Mouse (Mus musculus) limb, embryonic 14.5 days (tissue): ENCODE results near the gene Mt2. TPM values are rescaled to one million over a fixed set of nuclear protein-coding genes. Genes with fewer than 3 reads are reported as not detected.
A peak's percentile ranks its signal among the peaks of the same experiment; 100 is the strongest.

Source experiments
- ATAC-seq: fragments of 200-750 bp; cut with Nextera tagmentation; 2 replicates; pipeline ENCODE4 v1.8.0; 2017; ENCODE audit warnings: low read depth, moderate number of reproducible peaks, moderate TSS enrichment; ENCODE audit not compliant: low FRiP score
- DNase-seq: peaks from one replicate; pipeline ENCODE4 v3.0.0-alpha.2; 2015; ENCODE audit warnings: low spot score
- H3K27ac ChIP-seq: fragments of 300-500 bp; sonication (generic); replicated peaks from 2 replicates; pipeline ENCODE4 v1.5.1; 2014; ENCODE audit warnings: low read depth, mild to moderate bottlenecking, low read length, moderate library complexity, mixed read lengths
- H3K27me3 ChIP-seq: fragments of 300-500 bp; sonication (generic); 2 replicates; pipeline ENCODE4 v1.6.1; 2014; ENCODE audit warnings: low read length, mixed read lengths; ENCODE audit not compliant: control insufficient read depth, insufficient read depth
- H3K36me3 ChIP-seq: fragments of 300-500 bp; sonication (generic); 2 replicates; pipeline ENCODE4 v1.6.1; 2014; ENCODE audit warnings: mild to moderate bottlenecking, low read length, moderate library complexity, mixed read lengths; ENCODE audit not compliant: control insufficient read depth, insufficient read depth
- H3K4me1 ChIP-seq: fragments of 300-500 bp; sonication (generic); 2 replicates; pipeline ENCODE4 v1.6.1; 2014; ENCODE audit warnings: antibody characterized with exemption, low read length, mixed read lengths; ENCODE audit not compliant: control insufficient read depth, insufficient read depth
- H3K4me2 ChIP-seq: fragments of 300-500 bp; sonication (generic); replicated peaks from 2 replicates; pipeline ENCODE4 v1.6.1; 2014; ENCODE audit warnings: low read depth, mild to moderate bottlenecking, low read length, moderate library complexity; ENCODE audit not compliant: severe bottlenecking
- H3K4me3 ChIP-seq: fragments of 300-500 bp; sonication (generic); replicated peaks from 2 replicates; pipeline ENCODE4 v1.5.1; 2014; ENCODE audit warnings: low read length
- H3K9ac ChIP-seq: fragments of 300-500 bp; sonication (generic); 2 replicates; pipeline ENCODE4 v1.6.1; 2014; ENCODE audit warnings: mild to moderate bottlenecking, low read depth, low read length, moderate library complexity; ENCODE audit not compliant: severe bottlenecking
- H3K9me3 ChIP-seq: fragments of 300-500 bp; sonication (generic); 2 replicates; pipeline ENCODE4 v1.6.1; 2016; ENCODE audit warnings: low read length; ENCODE audit not compliant: control insufficient read depth
- POLR2A ChIP-seq: fragments of 200-500 bp; IDR thresholded peaks from 2 replicates; pipeline ENCODE4 v1.8.0; 2012; ENCODE audit warnings: inconsistent platforms, mild to moderate bottlenecking, moderate library complexity, borderline replicate concordance; ENCODE audit not compliant: insufficient read depth, insufficient read length; ENCODE audit errors: extremely low read depth
- WGBS: fragments of 180-500 bp; shearing (Covaris S2); extraction: QIAGEN DNeasy Blood & Tissue Kit; methylation state at CpG from one replicate; pipeline ENCODE4 v1.1.7; 2014; 5-methylcytosine and 5-hydroxymethylcytosine counted together
- polyA plus RNA-seq, 2 experiments: library from polyadenylated mRNA; depleted of rRNA in 1 of 2; stranded (reverse) in 1 of 2; unstranded in 1 of 2; fragments of >200 nt; fragmentation: Nextera tagmentation in 1 of 2; extraction: Ambion mirVana in 1 of 2; gene quantifications; 2 replicates each; pipeline versions ENCODE4 v1.2.1 to v1.2.3; 2012 to 2014

Mt2 gene
- polyA plus RNA-seq, 2 experiments, result 48.1 to 51.6 TPM

DNA sequence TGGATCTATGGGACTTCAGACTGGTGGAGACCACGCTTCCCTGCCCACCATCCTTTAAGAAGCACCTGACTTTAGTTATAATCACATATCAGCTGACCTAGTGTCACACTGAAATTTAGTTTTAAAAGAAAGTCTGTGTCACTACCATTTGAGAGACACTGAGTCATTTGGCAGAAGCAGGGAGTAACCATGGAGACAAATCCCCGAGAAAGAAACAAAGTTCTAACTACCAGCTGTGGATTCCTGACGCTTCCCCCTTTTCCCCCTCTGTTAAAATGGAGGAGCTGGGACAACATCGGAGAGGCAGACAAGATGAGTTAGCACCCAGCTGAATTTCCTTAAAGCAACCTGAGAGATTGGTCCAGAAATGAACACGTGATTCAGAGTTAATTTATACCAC lies 24.2 kb upstream of the Mt2 start:
- TF ChIP-seq POLR2A, result no peak
- no peaks in the 10 kb centered on the region for H3K9me3 ChIP-seq
- DNase-seq (no peak), ATAC-seq (no peak)
- H3K27me3 ChIP-seq, result 0 out of 2 replicates have a peak, but pooled peaks cover under 1% of the 10 kb centered on the region
- H3K27ac ChIP-seq, result no peak overlapping the region
- WGBS, result 41% methylated on average over 5 of the region's 5 CpGs
- no peak overlapping the region for H3K4me3 ChIP-seq
- no peak overlapping the region for H3K9ac ChIP-seq
- no peaks in the 10 kb centered on the region for H3K36me3 ChIP-seq
- no peak overlapping the region for H3K4me2 ChIP-seq
- H3K4me1 ChIP-seq, result 0 out of 2 replicates have a peak, but pooled peaks cover 10% of the 10 kb centered on the region

DNA sequence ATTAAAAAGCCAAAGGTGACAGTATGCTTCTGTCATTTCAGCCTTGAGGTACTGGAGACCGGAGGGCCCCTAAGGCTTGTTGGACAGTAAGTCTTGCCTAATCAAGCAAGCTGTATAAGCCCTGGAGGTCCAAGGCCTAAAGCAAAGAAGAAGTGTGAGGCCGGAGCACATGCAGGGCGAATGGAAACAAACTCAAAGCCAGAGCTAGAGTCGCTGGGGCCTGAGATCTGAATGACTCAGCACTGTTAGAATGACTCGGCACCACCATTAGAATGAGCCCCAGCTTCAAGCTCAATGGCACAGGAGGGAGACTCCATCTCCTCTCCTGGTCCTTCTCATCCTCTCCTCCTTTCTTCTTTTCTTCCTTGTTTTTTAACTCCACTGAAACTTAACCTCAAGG lies 21.5 kb upstream of the Mt2 start:
- ATAC-seq, result no peak
- no peak overlapping the region for H3K27ac ChIP-seq
- WGBS, result 74% methylated on average over 5 of the region's 5 CpGs

GRCm38 (mm10) chr8:94152513-94153300 lies 19.8 kb upstream of the Mt2 start, which contains the start of gene Mt3:
TSS of gene Mt3 (plus strand) at chr8:94152607.
- no peak for TF ChIP-seq POLR2A
- Histone ChIP-seq H3K36me3 (no peaks in the 10 kb centered on the region), H3K9me3 (no peaks in the 10 kb centered on the region), H3K27ac (no peak within 1 kb of the TSS), H3K4me2 (peak within 1 kb of the TSS; percentile 41), H3K27me3 (peaks cover 9% of the 10 kb centered on the region; the same call in 1 of the 2 replicates), H3K9ac (no peak within 1 kb of the TSS), H3K4me1 (peaks cover 17% of the 10 kb centered on the region), H3K4me3 (peak within 1 kb of the TSS; percentile 19; the same call in 1 of the 2 replicates)
- 2% methylated on average over 26 of the region's 29 CpGs for WGBS
- DNase-seq (peak; percentile 49), ATAC-seq (peak; percentile 63; the same call in 1 of the 2 replicates)

More for the DNA sequence above, 21.5 kb upstream of the Mt2 start:
- Histone ChIP-seq H3K9ac (no peak overlapping the region), H3K9me3 (no peaks in the 10 kb centered on the region), H3K36me3 (no peaks in the 10 kb centered on the region), H3K4me2 (no peak overlapping the region), H3K4me3 (no peak overlapping the region), H3K4me1 (peaks cover 17% of the 10 kb centered on the region), H3K27me3 (peaks cover 9% of the 10 kb centered on the region; the same call in 1 of the 2 replicates)
- TF ChIP-seq POLR2A, result no peak
- no peak for DNase-seq

DNA sequence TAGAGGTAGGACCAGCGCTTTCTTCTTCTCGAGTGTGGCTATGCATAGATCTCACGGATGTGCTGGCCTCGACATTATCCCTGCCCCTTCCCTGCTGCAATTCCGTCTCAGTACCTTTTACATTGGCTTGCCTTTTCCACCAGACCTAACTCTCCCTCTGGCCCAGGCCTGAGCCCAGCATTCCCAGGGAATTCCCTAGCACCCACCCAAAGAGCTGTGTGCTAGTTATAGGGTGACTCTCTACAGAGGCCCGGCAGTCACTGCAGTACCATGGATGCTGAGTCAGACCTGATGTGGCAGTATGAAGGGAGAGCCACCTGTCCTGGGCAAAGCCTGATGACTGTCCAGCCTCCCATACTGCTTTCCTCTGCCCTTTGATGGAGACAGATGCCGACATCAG lies 19.0 kb upstream of the Mt2 start:
- Histone ChIP-seq H3K9ac (no peak overlapping the region), H3K4me1 (peaks cover 17% of the 10 kb centered on the region), H3K9me3 (no peaks in the 10 kb centered on the region), H3K27ac (no peak overlapping the region), H3K4me3 (no peak overlapping the region), H3K27me3 (peaks cover 9% of the 10 kb centered on the region; the same call in 1 of the 2 replicates), H3K4me2 (no peak overlapping the region), H3K36me3 (no peaks in the 10 kb centered on the region)
- no peak for DNase-seq
- 24% methylated on average over 7 of the region's 7 CpGs for WGBS
- TF ChIP-seq POLR2A, result no peak
- no peak for ATAC-seq

DNA sequence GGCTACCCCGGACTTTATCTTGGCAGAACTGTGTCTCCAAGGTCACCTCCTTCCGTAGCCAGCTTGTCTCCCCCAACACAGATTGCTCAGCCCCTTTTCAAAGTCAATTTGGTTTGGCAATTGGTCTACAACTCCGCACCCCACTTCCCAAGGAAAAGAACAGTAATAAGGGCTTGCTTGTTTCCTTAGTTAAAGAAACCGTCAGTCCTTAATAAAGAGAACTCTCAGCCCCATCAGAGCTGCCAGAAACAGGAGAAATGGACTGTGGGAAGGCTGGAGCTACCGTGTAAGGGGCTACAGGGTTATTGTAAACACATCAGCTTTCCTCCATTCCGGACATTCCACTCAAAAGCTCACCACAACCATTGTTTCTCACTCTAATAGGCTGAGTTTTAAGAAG lies 17.9 kb upstream of the Mt2 start:
- DNase-seq (no peak), ATAC-seq (no peak)
- TF ChIP-seq POLR2A, result no peak
- Histone ChIP-seq H3K9me3 (no peaks in the 10 kb centered on the region), H3K4me3 (no peak overlapping the region), H3K27me3 (peaks cover 9% of the 10 kb centered on the region; the same call in 1 of the 2 replicates), H3K9ac (no peak overlapping the region), H3K4me1 (peaks cover 17% of the 10 kb centered on the region), H3K27ac (no peak overlapping the region), H3K36me3 (no peaks in the 10 kb centered on the region), H3K4me2 (no peak overlapping the region)
- 47% methylated on average over 6 of the region's 6 CpGs for WGBS
